Mouse (Mus musculus) CH12.LX (cell line): ENCODE results near the gene Bard1.

Experiments
- CHD1 ChIP-seq: IDR thresholded peaks from 2 replicates; pipeline ENCODE4 v1.6.1; 2012; ENCODE audit warnings: low read depth, low read length, improper control_type of control experiment, inconsistent platforms
- CTCF ChIP-seq, 2 experiments: IDR thresholded peaks in 1 of 2; conservative IDR thresholded peaks in 1 of 2; 2 replicates each; pipeline ENCODE4 v1.5.1; 2011 to 2012; ENCODE audit warnings: low read depth in 2 of 2, low read length in 2 of 2, improper control_type of control experiment in 1 of 2, inconsistent platforms in 1 of 2, mild to moderate bottlenecking in 1 of 2, moderate library complexity in 1 of 2
- EP300 ChIP-seq: IDR thresholded peaks from 2 replicates; pipeline ENCODE4 v1.6.1; 2011; ENCODE audit warnings: low read length, improper control_type of control experiment
- ETS1 ChIP-seq: conservative IDR thresholded peaks from 2 replicates; pipeline ENCODE4 v1.6.1; 2012; ENCODE audit warnings: low read depth, mild to moderate bottlenecking, inconsistent platforms, low read length, improper control_type of control experiment, moderate library complexity
- MAFK ChIP-seq: IDR thresholded peaks from 2 replicates; pipeline ENCODE4 v1.6.1; 2011; ENCODE audit warnings: low read length, improper control_type of control experiment; ENCODE audit not compliant: insufficient replicate concordance
- MXI1 ChIP-seq: IDR thresholded peaks from 2 replicates; pipeline ENCODE4 v1.6.1; 2011; ENCODE audit warnings: mild to moderate bottlenecking, low read depth, low read length, improper control_type of control experiment
- POLR2A ChIP-seq: IDR thresholded peaks from 2 replicates; pipeline ENCODE4 v1.6.1; 2011; ENCODE audit warnings: low read depth, mild to moderate bottlenecking, improper control_type of control experiment, low read length
- POLR2AphosphoS2 ChIP-seq: IDR thresholded peaks from 2 replicates; pipeline ENCODE4 v1.6.1; 2011; ENCODE audit warnings: low read depth, low read length, improper control_type of control experiment
- TCF12 ChIP-seq: IDR thresholded peaks from 2 replicates; pipeline ENCODE4 v1.6.1; 2014; ENCODE audit warnings: low read depth, mild to moderate bottlenecking, inconsistent platforms, low read length, improper control_type of control experiment

DNA sequence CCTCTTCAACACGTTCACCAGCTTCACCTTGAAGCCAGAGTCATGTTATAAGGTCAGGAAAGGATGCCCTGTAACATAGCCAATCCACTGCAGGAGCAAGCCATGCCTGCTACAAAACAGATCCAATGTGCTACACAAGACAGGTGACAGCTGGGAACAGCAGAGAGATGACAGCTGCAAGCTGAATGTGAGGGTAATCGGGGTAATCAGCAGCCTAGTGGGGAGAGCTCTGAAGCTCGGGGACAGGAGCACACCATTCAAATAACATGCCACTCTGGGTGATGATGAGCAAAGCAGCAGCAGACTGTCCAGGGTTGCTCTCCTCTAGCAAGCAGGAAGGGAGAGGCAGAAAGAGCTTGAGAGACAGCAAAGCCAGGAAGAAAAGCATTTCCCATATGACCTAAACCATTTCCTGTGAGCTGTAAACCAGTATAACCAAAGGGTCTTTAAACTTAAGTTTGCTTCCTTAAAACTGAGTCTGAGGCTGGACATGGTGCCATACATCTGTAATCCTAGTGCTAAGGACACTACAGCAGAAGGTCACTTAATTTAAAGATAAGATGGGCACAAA lies 2.9 kb downstream of the Bard1 start:
- TF ChIP-seq POLR2A: no peak
- TF ChIP-seq CTCF (conservative IDR thresholded peaks at IDR 0.05 in 1 of 2, IDR thresholded peaks at IDR 0.05 in 1 of 2; ENCODE audit: low read depth in 2 of 2, low read length in 2 of 2): no peak
- no peak for TF ChIP-seq CHD1
- TF ChIP-seq EP300: no peak
- no peak for TF ChIP-seq ETS1
- no peak for TF ChIP-seq TCF12
- no peak for TF ChIP-seq MAFK
- TF ChIP-seq POLR2AphosphoS2: no peak
- TF ChIP-seq MXI1: no peak
